Mouse (Mus musculus) spleen, adult 2 months (tissue): ENCODE results near the gene Gm21987.

Experiments used
- CTCF ChIP-seq: fragments of 200-500 bp; IDR thresholded peaks from 2 replicates; pipeline ENCODE4 v1.5.1; 2011; ENCODE audit warnings: mild to moderate bottlenecking, inconsistent platforms; ENCODE audit not compliant: insufficient read depth, insufficient read length, insufficient replicate concordance; ENCODE audit errors: extremely low read depth
- POLR2A ChIP-seq: fragments of 200-500 bp; IDR thresholded peaks from 2 replicates; pipeline ENCODE4 v1.6.1; 2011; ENCODE audit warnings: low read depth, low read length, inconsistent platforms

DNA sequence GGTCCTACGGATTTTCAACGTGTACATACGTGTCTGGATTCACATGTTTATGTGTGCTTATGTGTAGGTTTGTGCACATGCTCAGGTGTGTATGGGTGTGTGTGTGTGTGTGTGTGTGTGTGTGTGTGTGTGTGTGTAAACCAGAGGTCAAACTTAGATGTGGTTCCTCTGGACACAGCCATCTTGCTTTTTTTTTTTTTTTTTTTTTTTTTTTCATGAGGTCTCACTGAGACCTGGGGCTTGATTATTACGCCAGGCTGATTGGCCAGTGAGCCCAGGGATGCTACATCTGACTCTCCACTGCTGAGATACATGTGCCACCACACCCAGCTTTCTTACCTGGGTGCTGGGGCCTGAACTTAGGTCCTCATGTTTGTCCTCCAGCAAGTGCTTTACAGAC is 27.8 kb upstream of the Gm21987 start:
- no peak for TF ChIP-seq CTCF
- no peak for TF ChIP-seq POLR2A
